Mouse (Mus musculus): ENCODE measurements around the gene Tnfrsf13c. TPM values are rescaled to one million over a fixed set of nuclear protein-coding genes. Genes with fewer than 3 reads are reported as not detected.

The Tnfrsf13c gene
- 0.10 TPM in 1 of 2 replicates, not detected in the other for polyA plus RNA-seq (2015; fragmentation: Nextera tagmentation; extraction: Ambion mirVana)

DNA sequence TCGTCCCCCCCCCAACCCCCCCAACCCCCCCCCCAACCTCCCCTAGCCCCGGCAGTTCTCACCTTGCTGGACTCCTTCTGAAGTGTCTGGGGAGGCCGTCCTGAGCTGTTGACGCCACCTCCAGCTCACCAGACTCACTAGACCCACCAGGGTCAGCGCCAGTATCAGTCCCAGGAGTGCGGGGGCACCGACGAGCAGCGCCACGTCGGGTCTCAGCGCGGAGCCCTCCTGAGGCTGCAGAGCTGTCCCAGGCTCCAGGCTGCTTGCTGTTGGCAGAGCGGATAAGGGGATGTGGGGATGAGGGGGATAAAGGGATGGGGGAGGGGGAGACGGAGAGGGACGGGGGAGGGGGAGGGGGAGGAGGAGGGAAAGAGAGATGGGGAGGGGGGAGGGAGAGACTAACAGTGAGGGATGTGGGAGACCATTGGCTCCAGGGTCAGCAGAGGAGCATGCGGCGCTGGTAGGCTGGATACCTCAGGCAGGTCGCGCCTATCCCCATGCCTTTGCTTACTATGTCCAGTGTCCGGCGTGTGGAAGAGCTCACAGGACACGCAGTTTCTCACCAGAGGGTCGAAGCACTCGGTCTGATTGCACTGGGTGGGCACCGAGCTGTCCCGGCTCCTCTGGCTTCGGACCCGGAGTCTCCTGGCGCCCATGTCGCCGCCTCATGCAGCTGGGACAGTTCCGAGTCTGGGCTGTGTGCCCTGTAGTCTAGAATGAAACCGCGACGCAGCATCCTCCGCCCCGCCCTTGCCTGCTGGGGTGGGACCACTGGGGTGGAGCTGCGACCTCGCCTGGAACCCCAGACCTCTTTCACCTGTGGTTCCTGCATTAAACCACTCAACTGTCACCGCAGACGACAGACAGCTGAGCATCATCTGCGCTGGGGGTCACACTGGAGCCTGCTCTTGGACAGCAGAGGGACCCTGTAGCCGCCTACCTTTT is at the start of gene Tnfrsf13c:
Gene Tnfrsf13c, minus strand, starts transcription at position 713 of the 945 bp plus-strand sequence.
- H3K27me3 ChIP-seq, result peaks cover 40% of the 10 kb centered on the region
- H3K36me3 ChIP-seq, result no peaks in the 10 kb centered on the region
- WGBS, result under 1% methylated on average over 43 of the region's 44 CpGs
- H3K9ac ChIP-seq, result no peak within 1 kb of the TSS
- no peaks in the 10 kb centered on the region for H3K9me3 ChIP-seq (replicated peaks)
- peak within 1 kb of the TSS; percentile 38 for H3K4me3 ChIP-seq (replicated peaks)
- H3K27ac ChIP-seq, result no peak within 1 kb of the TSS
- H3K4me1 ChIP-seq, result peaks cover 14% of the 10 kb centered on the region
- peak within 1 kb of the TSS; percentile 76 for H3K4me2 ChIP-seq
- ATAC-seq (replicated peaks; ENCODE audit: low FRiP score), result peak; percentile 33; the same call in 1 of the 2 replicates

DNA sequence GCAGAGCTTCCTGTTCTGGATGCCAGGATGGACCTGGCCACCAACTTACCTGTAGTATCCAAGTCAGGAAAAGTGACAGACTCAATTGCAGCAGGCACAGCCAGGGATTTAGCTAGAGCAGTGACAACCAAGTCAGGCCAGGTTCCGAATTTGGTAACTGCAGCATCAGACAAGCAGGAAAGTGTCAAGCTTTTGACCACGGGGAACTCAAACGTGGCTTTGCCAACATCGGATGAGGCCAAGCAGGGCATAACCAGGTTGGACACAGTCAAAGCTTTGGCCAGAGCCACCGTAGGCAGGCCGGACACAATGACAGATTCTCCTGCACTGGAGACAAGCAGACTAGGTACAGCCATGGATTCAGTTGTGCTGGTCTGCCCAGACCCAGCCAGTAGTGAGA is 48.1 kb upstream of the Tnfrsf13c start:
- peaks cover 17% of the 10 kb centered on the region for H3K4me1 ChIP-seq
- H3K9ac ChIP-seq, result no peak overlapping the region
- H3K27ac ChIP-seq, result no peak overlapping the region
- H3K9me3 ChIP-seq (replicated peaks), result no peaks in the 10 kb centered on the region
- H3K4me2 ChIP-seq, result no peak overlapping the region
- 92% methylated on average over 6 of the region's 6 CpGs for WGBS
- peaks cover 51% of the 10 kb centered on the region for H3K27me3 ChIP-seq
- H3K36me3 ChIP-seq, result no peaks in the 10 kb centered on the region
- no peak overlapping the region for H3K4me3 ChIP-seq (replicated peaks)
- no peak for ATAC-seq (replicated peaks; ENCODE audit: low FRiP score)

DNA sequence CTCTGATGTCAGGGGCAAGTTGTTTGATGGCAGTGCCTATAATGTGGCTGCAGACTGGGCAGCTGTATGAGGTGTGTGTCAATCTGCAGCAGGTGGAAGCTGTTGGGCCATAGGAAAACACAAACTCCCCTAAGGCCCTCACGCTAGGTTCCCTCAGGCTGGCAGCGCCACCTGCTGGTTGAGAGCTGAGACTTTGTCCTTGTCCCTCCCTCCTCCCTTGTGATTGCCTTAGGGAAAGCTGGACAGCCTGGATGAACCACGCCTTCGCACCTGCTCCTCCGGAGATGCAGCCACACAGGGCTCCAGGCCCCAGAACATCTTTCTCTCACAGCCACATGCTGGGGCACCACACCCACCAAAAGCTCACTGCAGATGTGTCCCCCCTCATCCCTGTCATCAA is 47.0 kb upstream of the Tnfrsf13c start:
- Histone ChIP-seq H3K4me2 (no peak overlapping the region), H3K36me3 (no peaks in the 10 kb centered on the region), H3K4me1 (peaks cover 17% of the 10 kb centered on the region), H3K4me3 (replicated peaks) (no peak overlapping the region), H3K27ac (no peak overlapping the region), H3K9me3 (replicated peaks) (no peaks in the 10 kb centered on the region), H3K27me3 (peaks cover 48% of the 10 kb centered on the region), H3K9ac (no peak overlapping the region)
- no peak for ATAC-seq (replicated peaks; ENCODE audit: low FRiP score)
- 0% methylated on average over 5 of the region's 5 CpGs for WGBS

- peaks cover 27% of the 10 kb centered on the region for H3K27me3 ChIP-seq
- H3K36me3 ChIP-seq, result no peaks in the 10 kb centered on the region
- no peak overlapping the region for H3K27ac ChIP-seq
- H3K9ac ChIP-seq, result no peak overlapping the region
- ATAC-seq (replicated peaks; ENCODE audit: low FRiP score), result no peak
- no peak overlapping the region for H3K4me2 ChIP-seq
- 0 out of 2 replicates have a peak, but pooled peaks cover 2% of the 10 kb centered on the region for H3K4me1 ChIP-seq
- H3K4me3 ChIP-seq (replicated peaks), result no peak overlapping the region
- no peaks in the 10 kb centered on the region for H3K9me3 ChIP-seq (replicated peaks)
- 87% methylated on average over 9 of the region's 9 CpGs for WGBS
Measured at GRCm38 (mm10) chr15:82268783-82269182, 44.6 kb upstream of the Tnfrsf13c start.

DNA sequence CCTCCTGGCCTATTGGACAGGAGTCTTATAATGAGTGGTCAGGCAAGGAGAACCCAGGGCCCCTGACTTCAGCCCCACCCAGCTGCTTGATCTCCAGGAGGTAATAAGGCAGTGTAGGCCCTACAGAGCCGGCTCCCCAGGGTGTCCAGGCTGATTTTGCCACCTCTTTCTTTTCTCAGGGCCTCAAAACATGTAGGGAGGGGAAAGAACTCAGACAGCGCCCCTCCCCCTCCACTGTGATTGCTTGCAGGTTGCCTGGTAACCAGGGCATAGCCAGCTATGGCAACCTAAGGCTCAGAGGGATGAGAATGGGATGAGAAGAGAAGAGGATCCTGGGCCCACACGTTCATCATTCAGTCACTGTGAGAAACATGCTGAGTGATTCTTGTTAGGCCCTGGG is 44.0 kb upstream of the Tnfrsf13c start:
- WGBS, result 20% methylated on average over 3 of the region's 3 CpGs

DNA sequence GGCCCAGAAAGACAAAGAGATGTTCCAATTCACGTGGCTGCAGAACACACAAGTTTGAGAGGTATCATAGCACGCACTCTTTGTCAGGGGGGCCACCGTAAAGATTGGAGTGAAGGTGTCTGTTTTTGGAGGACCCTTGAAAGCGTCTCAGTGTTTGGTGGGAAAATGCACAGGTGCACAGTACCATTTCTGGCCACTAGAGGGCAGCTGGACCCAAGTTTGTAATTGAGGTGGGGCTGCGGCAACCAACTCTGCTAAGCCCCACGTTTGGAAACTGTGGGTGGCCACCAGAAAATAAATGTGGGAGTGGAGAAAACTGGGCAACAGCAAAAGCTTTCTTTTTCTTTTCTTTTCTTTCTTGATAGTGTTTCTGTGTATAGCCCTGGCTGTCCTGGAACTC is 42.2 kb upstream of the Tnfrsf13c start:
- Histone ChIP-seq H3K9me3 (replicated peaks) (no peaks in the 10 kb centered on the region), H3K4me2 (no peak overlapping the region), H3K9ac (no peak overlapping the region), H3K27ac (no peak overlapping the region), H3K4me1 (0 out of 2 replicates have a peak, but pooled peaks cover 2% of the 10 kb centered on the region), H3K4me3 (replicated peaks) (no peak overlapping the region), H3K36me3 (no peaks in the 10 kb centered on the region), H3K27me3 (peaks cover 5% of the 10 kb centered on the region)
- no peak for ATAC-seq (replicated peaks; ENCODE audit: low FRiP score)
- WGBS, result 14% methylated on average over 6 of the region's 6 CpGs

More for the DNA sequence above, 44.0 kb upstream of the Tnfrsf13c start:
- ATAC-seq (replicated peaks; ENCODE audit: low FRiP score), result no peak
- Histone ChIP-seq H3K9me3 (replicated peaks) (no peaks in the 10 kb centered on the region), H3K27ac (no peak overlapping the region), H3K9ac (no peak overlapping the region), H3K27me3 (peaks cover 21% of the 10 kb centered on the region), H3K4me1 (0 out of 2 replicates have a peak, but pooled peaks cover 2% of the 10 kb centered on the region), H3K36me3 (no peaks in the 10 kb centered on the region), H3K4me3 (replicated peaks) (no peak overlapping the region), H3K4me2 (no peak overlapping the region)

DNA sequence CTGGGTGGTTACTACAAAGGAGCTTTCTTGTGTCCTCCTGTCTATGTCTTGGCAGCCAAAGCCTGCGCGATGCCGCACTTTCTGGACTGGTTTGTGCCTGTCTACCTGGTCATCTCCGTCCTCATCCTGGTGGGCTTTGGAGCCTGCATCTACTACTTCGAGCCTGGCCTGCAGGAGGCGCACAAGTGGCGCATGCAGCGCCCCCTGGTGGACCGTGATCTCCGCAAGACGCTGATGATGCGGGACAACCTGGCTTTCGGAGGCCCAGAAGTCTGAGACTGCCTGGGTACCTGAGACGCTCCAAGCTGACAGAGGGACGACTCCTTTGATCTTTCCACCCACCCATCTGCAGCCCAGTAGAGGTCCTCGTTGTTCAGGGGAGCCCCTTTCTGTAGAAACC is 35.3 kb upstream of the Tnfrsf13c start:
- WGBS, result 14% methylated on average over 16 of the region's 16 CpGs

GRCm38 (mm10) chr15:82255944-82256383 is 31.8 kb upstream of the Tnfrsf13c start:
- no peaks in the 10 kb centered on the region for H3K36me3 ChIP-seq
- 0 out of 2 replicates have a peak, but pooled peaks cover 7% of the 10 kb centered on the region for H3K27me3 ChIP-seq
- 29% methylated on average over 10 of the region's 10 CpGs for WGBS
- H3K4me2 ChIP-seq, result no peak overlapping the region
- H3K9me3 ChIP-seq (replicated peaks), result no peaks in the 10 kb centered on the region
- no peak for ATAC-seq (replicated peaks; ENCODE audit: low FRiP score)
- no peak overlapping the region for H3K4me3 ChIP-seq (replicated peaks)
- no peaks in the 10 kb centered on the region for H3K4me1 ChIP-seq
- no peak overlapping the region for H3K27ac ChIP-seq
- H3K9ac ChIP-seq, result no peak overlapping the region

More for the DNA sequence above, 35.3 kb upstream of the Tnfrsf13c start:
- no peaks in the 10 kb centered on the region for H3K36me3 ChIP-seq
- H3K4me2 ChIP-seq, result no peak overlapping the region
- H3K4me3 ChIP-seq (replicated peaks), result no peak overlapping the region
- no peak overlapping the region for H3K27ac ChIP-seq
- H3K9ac ChIP-seq, result no peak overlapping the region
- ATAC-seq (replicated peaks; ENCODE audit: low FRiP score), result no peak; the same call in 1 of the 2 replicates
- no peaks in the 10 kb centered on the region for H3K9me3 ChIP-seq (replicated peaks)
- 0 out of 2 replicates have a peak, but pooled peaks cover 7% of the 10 kb centered on the region for H3K27me3 ChIP-seq
- H3K4me1 ChIP-seq, result no peaks in the 10 kb centered on the region

- Histone ChIP-seq H3K27ac (no peak overlapping the region), H3K27me3 (0 out of 2 replicates have a peak, but pooled peaks cover 7% of the 10 kb centered on the region), H3K4me1 (no peaks in the 10 kb centered on the region), H3K36me3 (no peaks in the 10 kb centered on the region), H3K9ac (no peak overlapping the region), H3K4me3 (replicated peaks) (no peak overlapping the region), H3K4me2 (no peak overlapping the region), H3K9me3 (replicated peaks) (no peaks in the 10 kb centered on the region)
- ATAC-seq (replicated peaks; ENCODE audit: low FRiP score), result no peak
- WGBS, result 58% methylated on average over 4 of the region's 4 CpGs
Measured at GRCm38 (mm10) chr15:82255248-82255647, 31.1 kb upstream of the Tnfrsf13c start.

DNA sequence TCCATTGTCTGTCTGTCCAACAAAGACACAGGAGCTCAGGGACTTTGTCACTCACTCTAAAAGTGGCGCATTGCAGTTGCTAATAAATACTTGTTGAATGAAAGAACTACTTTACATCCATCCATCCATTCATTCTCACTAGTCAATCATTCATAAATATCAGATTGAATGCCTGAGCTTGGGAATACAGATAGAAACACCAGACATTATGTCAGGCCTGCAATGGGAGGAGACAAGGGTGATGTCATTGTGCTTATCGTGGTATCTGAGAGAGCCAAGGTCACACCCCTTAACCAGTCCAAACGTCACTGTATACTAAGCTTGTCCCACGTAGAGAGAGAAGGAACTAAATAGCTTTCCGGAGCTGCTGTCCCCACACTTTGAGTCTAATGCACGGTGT is 27.9 kb upstream of the Tnfrsf13c start, which contains the start of gene 1500009C09Rik:
Gene 1500009C09Rik, plus strand, starts transcription at position 301 of the 400 bp plus-strand sequence.
- no peaks in the 10 kb centered on the region for H3K9me3 ChIP-seq (replicated peaks)
- H3K4me3 ChIP-seq (replicated peaks), result no peak within 1 kb of the TSS
- 86% methylated on average over 6 of the region's 6 CpGs for WGBS
- no peak within 1 kb of the TSS for H3K27ac ChIP-seq
- no peak for ATAC-seq (replicated peaks; ENCODE audit: low FRiP score)
- H3K4me1 ChIP-seq, result no peaks in the 10 kb centered on the region
- H3K9ac ChIP-seq, result no peak within 1 kb of the TSS
- H3K36me3 ChIP-seq, result no peaks in the 10 kb centered on the region
- no peak within 1 kb of the TSS for H3K4me2 ChIP-seq
- H3K27me3 ChIP-seq, result 0 out of 2 replicates have a peak, but pooled peaks cover 7% of the 10 kb centered on the region

DNA sequence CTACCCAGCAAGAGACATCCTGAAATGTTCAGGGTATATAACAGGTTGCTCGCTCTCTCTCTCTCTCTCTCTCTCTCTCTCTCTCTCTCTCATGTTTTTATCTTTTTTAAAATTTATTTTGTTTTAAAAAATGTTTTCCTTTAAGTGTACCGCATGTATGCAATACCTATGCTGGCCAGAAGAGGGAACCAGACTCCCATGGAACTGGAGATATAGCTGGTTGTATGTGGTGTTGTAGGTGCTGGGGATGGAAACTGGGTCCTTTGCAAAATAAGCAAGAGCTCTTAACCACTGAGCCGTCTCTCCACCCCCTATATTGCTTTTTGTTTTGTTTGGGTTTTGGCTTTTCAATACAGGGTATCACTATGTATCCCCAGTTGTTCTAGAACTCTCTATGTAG is 27.4 kb upstream of the Tnfrsf13c start:
- Histone ChIP-seq H3K9ac (no peak overlapping the region), H3K4me3 (replicated peaks) (no peak overlapping the region), H3K9me3 (replicated peaks) (no peaks in the 10 kb centered on the region), H3K27ac (no peak overlapping the region), H3K27me3 (0 out of 2 replicates have a peak, but pooled peaks cover 7% of the 10 kb centered on the region), H3K4me1 (no peaks in the 10 kb centered on the region), H3K36me3 (no peaks in the 10 kb centered on the region), H3K4me2 (no peak overlapping the region)
- no peak for ATAC-seq (replicated peaks; ENCODE audit: low FRiP score)
- WGBS, result 89% methylated on average over 3 of the region's 3 CpGs

DNA sequence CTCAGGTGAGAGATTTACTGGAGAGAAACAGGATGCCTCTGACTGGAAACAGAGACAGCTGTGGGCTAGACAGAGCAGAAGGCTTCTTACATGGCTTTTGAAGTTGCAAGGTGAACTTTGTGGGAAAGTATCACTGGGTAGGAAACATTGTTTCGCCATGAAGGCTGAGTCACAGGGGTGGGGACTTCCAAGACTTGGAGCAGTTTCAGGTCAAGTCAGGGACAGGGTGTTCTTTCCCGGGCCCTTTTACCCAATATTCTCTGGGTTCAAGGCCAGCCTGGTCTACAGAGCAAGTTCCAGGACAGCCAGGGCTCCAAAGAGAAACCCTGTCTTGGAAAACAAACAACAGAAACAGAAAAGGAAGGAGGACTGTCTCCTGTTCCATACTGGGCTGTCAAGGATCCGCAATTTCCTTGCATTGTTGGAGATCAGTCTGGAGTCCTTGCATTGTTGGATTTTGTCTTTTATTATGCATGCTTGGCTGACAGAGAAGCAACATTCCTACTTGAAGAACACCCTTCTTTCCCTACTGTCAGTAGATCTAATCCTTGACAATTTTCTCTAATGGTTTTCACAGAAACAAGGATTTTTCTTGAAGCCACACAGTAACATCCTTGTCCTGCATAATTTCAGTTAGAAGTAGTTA is 23.1 kb upstream of the Tnfrsf13c start:
- WGBS, result 64% methylated on average over 3 of the region's 3 CpGs
- no peak for ATAC-seq (replicated peaks; ENCODE audit: low FRiP score)
- Histone ChIP-seq H3K4me3 (replicated peaks) (no peak overlapping the region), H3K27me3 (no peaks in the 10 kb centered on the region), H3K27ac (no peak overlapping the region), H3K4me1 (peaks cover 14% of the 10 kb centered on the region), H3K4me2 (no peak overlapping the region), H3K9me3 (replicated peaks) (no peaks in the 10 kb centered on the region), H3K36me3 (no peaks in the 10 kb centered on the region), H3K9ac (no peak overlapping the region)
